Mouse (Mus musculus): ENCODE results near the gene Obsl1.

The Obsl1 gene

DNA sequence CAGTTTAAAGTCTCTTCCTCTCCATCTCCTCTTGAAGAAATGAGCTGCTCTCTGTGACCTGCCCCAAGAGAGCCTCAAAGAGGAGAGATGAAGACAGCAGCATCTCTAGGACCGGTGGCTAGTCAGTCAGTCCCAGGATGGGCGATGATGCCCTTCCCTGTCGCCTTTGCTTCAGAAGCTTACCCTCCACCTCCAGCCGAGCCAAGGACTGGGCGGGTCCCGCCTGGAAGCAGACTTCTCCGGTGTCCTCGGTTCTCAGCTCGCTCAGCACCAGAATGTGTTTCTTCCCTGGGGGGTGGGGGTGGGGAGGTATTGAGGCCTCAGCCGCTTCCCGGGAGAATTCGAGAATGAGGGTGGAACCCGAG lies 19.2 kb downstream of the Obsl1 start:
- DNase-seq (ENCODE audit: low read depth, low spot score), result no peak

DNA sequence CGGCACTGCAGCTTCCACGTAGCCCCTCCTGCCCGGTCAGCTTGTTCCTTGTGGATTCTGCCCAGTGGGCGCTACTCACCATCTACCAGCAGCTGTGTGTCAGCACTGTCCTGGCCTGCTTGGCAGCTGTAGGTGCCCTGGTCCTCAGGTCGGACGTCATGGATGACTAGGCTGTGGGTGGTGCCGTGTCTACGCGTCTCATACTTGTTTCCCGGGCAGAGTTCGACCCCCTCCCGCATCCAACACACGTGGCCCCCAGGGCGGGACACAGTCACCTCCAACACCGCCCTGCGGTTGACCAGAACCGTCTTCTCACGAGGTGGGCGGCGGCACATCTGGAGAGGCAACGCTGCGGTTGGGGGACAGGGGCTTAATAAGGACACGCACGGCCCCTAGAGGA lies 19.7 kb downstream of the Obsl1 start:
- no peak for DNase-seq (ENCODE audit: low read depth, low spot score)

DNA sequence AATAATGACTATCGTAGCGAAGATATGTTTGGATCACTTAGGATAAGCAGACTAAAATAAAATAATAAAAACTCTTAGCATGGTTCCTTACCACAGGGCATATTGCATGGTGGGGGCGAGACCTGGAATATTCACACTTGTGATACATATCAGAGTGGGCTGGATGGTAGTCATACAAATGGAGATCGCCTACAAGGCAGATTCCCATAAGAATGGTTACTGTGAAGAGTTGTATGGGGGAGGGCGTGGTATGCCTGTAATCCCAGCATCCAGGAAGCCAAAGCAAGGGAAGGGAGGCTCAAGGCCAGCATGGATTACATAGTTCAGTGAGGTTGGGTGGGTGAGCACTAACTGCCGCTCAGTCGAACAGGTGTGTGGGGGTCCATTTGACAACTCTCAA lies 25.5 kb downstream of the Obsl1 start:
- peak; percentile 40 for DNase-seq (ENCODE audit: low read depth, low spot score)

DNA sequence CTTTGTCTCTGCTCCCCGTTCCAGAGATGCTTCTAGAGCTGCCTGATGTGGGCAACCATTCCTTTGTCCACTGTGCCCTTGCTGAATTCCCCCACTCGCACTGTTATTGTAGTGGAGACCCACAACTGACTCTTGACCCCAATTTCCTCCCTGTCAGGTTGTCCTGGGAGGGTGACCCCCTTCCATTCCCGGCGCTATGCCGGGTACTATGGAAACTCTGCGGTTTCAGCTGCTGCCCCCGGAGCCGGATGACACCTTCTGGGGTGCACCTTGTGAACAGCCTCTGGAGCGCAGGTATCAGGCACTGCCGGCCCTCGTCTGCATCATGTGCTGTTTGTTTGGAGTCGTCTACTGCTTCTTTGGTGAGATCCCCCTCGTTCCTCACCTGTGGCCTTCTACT lies 26.2 kb downstream of the Obsl1 start:
- no peak for DNase-seq (ENCODE audit: low read depth, low spot score)

DNA sequence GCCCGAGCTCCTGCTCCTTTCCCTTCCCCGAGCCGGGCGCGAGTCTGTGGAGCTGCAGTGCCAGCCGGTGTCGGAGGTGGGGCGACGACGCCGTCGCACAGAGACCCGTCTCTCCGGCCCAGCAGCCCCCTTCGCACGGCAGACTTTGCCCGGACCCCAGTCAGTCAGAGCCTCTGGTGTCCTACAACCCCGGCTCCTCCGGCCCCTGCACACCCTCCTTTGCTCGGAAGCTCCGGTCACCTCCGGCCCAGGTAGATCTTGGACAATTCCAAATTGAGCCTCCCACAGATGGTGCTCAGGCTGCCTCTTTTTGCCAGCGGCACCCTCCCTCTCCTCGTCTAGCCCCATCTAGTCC lies 26.6 kb downstream of the Obsl1 start:
- no peak for DNase-seq (ENCODE audit: low read depth, low spot score)

DNA sequence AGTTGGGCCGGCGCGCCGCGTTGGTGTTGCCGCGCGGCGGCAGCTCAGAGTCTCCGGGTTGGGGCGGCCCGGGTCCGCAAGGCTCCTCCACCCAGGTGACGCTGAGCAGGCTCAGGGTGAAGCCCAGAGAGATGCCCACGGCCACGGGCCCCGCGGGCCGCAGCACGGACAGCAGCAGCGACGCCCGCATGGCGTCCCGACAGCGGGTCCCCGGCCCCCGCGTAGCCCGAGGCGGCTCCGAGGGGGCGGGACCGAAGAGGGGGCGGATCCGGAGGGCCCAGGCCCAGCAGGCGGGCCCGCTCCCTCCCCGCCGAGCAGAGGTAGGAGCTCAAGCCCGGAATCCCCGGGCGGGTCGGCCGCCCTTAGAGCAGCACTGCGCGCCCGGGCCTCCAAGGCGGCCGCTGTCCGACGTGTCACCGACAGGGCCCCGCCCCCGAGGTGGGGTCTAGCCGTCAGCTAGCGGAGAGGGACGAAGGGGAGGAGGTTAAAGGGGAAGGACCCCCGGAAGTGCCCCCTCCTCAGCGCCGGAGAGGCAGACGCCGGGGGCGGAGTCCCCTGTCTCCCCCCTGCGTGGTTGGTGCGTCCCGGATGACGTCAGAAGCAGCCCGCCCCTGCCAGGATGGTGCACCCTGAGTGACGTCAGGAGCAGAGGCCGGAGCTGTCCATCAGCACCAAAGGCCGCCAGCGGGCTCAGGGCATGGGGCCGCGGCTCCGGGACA lies 27.2 kb downstream of the Obsl1 start, which contains the start of the genes Chpf and Tmem198:
Gene Chpf (minus strand): TSS at position 392 of the 719 bp plus-strand sequence.
Gene Tmem198 (plus strand): TSS at position 617 of the 719 bp plus-strand sequence.
- peak; percentile 89 for DNase-seq (ENCODE audit: low read depth, low spot score)

DNA sequence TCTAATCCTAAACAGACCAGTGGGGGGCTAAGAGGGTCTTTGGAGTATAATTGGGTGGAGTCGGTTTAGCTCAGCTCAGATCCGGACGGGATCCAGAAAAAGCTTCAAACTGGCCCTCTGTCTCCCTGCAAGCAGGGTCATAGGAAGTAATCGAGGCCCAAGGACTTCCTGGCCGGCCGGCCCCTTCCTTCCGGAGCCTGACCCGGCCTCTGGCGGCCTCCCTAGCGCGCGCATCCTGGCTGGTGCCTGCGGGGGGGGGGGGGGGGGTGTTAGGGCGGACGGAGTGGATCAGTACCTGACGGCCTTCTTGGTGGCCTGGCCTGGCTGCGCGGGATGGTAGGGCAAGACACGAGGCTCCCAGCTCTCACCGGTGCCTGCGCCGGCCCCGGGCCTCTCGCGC lies 27.8 kb downstream of the Obsl1 start:
- no peak for DNase-seq (ENCODE audit: low read depth, low spot score)

DNA sequence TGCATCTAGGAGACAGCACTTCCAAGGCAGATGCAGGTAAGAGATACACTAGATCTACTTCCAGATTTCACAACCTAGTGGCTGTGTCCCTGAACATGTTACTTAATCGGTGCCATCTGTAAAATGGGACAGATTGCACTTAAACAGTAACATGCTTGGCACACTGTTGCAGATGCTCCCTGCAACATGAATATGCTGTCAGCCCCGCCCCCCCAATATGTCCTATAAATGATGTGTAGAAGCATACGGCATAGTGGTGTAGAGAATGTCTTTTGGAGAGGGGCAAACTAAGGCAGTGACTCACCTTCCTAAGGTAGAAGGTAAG lies 28.3 kb downstream of the Obsl1 start:
- DNase-seq (ENCODE audit: low read depth, low spot score), result no peak

DNA sequence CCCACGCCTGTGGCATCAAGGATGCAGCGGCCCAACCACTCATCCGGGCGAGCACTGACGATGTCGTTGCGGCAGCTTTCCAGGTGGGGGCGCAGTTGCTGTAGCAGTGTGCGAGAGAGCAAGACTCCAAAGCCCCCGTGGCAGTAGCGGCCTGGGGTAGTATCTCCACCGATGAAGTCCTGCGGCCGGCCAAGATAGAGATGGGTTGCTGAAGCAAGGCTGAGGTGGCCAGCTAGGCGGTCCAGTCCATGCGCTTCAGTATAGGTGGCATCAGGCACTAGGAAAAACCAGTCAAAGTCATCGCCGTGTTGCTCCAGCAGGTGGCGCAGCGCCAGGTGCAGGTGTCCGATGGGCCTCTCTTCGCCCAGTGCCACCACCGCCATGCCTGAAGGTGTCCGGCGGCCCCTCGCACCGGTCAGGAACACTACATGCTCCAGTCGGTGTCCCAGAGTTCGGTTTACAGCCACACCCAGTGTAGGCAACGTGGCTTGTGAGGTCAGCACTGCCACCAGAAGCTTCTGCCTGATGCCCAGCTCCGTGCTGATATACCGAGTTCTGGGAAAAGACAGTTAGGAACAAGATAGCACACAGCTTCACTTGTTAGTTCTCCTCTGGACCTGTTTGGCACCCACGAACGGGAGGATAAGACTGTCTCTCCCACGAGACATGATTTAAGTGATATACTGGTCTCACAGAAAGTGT lies 28.8 kb downstream of the Obsl1 start:
- no peak for DNase-seq (ENCODE audit: low read depth, low spot score)

DNA sequence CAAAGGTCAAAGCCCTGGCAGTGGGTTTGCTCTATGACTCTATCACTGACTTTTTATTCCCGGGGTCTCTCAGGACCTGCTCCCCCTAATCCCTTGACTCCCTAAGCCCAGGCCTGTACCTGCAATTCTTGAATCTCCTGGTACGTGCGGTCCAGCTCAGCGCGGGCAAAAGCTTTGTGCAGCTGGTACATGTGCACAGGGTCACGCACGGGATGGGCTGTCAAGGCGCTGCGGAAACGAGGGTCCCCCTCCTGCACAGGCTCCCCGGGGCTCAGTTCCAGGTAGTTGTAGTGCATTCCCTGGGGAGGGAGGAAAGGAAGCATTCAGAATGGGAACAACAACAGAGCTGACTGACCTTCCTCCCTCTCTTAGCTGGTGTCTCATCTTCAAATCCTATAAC lies 29.8 kb downstream of the Obsl1 start:
- DNase-seq (ENCODE audit: low read depth, low spot score), result no peak

DNA sequence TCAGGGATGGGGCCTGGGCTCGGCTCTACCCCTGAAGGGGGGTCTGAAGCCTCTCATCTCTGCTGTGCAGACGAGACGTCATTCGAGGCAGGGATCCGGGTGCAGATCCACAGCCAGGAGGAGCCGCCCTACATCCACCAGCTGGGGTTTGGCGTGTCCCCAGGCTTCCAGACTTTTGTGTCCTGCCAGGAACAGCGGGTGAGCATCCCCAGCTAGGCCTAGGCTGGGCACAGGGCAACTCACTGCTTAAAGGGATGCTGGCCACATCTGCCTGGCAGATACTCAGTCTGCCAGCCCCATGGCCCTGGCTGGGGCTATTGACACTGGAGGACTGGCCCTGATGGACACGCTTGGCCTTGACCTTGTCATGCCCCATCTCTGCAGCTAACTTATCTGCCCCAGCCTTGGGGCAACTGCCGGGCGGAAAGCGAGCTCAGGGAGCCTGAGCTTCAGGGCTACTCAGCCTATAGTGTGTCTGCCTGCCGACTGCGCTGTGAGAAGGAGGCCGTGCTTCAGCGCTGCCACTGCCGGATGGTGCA lies 36.9 kb downstream of the Obsl1 start:
- no peak for DNase-seq (ENCODE audit: low read depth, low spot score)

DNA sequence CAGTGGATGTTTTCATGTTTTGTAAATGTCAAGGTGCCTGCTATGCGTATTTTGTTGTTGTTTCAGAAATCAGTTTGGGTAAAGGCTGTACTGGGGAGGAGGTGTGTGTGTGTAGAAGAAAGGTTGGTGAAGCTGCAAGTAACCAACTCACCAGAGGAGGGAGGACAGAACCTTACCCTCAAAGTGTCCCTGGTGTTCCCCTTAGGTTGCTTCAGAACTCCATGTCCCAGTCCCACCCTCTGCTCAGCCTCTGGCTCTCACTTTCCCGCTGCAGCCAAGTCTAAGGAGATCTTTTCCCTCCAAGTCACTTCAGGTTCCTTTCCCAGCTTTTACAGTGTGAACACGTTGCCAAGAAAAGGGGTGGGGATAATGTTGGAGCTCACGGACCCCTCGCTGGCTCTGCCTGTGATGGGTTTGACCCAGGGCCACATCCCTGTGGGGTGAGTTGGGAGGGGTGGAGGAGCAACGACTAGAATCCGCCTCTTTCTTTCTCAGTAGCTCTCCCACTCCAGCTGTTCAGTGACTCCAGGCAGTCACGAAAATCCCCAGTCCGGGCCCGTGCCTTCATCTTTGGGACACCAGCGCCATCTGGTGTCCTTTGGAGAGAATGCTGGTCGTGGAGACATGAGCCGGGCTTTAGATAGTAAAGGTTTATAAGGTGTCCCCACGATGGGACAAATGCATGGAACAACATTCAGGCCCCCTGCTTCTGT lies 38.9 kb downstream of the Obsl1 start:
- no peak for DNase-seq (ENCODE audit: low read depth, low spot score)

DNA sequence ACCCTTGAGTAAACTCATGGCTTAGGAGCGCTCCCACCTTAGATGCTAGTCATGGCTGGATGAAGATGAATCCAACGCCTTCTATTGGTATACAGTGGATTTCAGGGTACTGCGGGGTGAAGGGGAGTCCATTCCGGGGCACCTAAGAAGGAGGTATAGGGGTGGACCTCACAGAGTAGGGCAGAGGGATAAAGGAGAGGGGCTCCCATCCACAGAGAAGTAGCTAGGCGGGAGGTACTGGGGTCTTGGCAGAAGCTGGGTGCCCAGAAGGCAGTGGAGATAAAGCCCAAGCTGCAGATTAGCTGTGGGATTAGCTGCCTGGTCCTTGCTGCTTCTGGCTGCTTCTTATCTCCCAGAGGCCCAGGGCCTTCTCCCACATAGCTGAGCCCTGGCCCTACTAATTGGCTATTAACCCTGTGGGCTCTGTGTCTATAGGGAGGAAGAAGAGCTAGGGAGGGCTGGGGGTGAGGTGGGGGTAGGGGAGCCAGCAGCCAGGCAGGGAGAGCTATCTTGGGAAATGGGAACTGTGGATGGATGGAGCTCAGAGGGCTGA lies 42.5 kb downstream of the Obsl1 start:
- DNase-seq (ENCODE audit: low read depth, low spot score), result no peak

DNA sequence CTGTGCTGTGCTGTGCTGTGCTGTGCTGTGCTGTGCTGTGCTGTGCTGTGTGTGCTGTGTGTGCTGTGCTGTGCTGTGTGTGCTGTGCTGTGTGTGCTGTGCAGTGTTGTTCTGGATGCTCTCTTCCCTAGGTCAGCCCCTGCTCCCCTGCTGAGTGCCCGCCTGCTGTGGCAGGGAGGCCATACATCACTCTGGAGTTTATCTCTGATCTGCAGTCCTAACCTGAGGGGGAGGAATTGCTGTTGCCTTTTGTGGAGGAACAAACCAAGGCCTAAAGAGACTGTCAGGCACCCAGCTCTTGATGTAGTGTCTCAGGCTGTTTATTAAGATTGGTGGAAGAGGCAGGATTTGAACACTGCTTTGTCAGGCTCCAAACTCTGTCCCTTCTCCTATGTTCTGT lies 43.6 kb downstream of the Obsl1 start:
- DNase-seq (ENCODE audit: low read depth, low spot score), result no peak

DNA sequence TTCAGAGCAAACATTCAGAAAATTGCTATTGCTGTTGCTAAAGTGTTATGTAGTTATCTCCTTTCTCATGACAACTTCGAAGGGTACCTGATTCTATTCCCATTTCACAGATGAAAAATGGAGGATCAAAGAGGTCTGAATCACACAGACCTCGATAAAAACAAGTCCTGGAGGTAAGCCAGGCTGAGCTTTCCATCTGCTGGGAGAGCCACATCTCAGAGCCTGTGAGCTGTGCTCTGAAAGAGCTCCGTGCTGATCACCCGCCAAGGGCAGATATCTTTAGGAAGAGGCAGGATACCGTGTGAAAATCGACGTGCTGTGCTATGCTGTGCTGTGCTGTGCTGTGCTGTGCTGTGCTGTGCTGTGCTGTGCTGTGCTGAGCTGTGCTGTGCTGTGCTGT lies 46.0 kb downstream of the Obsl1 start:
- no peak for DNase-seq (ENCODE audit: low read depth, low spot score)

DNA sequence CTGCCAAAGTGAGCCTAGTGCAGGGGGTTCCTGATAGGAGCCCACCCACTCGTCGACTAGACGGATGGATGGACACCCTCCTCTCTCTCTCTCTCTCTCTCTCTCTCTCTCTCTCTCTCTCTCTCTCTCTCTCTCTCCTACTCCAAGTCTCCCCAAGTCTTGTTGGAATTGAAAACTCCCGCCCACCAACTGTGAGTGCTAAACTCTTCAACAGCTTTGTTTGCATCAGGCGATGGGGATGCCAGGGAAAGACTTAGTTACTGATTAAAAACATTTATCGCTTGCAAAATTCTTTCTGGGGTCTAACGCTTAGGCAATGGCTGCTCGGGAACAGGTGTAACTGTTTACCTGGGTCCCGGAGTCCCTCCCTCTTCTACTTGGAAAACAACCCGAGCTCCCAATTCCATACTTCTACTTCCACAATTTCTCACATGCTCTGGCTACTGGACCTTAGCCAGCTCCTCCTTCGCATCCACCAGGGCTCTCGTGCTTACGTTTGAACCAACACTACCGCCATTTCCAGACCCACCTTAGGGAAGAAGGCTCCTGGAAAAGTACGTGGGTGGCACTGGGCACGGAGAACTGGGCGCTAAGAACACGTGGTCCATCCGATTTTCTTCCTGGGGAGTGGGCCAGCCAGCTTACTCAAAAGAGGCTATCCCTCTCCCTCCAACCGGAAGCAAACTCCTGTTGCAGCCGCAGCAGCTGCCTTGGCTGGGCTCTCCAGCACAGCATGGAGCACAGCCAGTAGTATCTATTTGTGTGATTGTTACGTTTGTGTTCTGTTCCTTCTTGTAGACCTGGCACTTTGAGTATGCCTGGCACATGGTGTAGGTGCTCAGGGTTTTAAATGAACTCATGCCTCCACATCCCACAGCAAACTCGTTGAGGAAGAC lies 47.2 kb downstream of the Obsl1 start:
- DNase-seq (ENCODE audit: low read depth, low spot score), result peak; percentile 86

DNA sequence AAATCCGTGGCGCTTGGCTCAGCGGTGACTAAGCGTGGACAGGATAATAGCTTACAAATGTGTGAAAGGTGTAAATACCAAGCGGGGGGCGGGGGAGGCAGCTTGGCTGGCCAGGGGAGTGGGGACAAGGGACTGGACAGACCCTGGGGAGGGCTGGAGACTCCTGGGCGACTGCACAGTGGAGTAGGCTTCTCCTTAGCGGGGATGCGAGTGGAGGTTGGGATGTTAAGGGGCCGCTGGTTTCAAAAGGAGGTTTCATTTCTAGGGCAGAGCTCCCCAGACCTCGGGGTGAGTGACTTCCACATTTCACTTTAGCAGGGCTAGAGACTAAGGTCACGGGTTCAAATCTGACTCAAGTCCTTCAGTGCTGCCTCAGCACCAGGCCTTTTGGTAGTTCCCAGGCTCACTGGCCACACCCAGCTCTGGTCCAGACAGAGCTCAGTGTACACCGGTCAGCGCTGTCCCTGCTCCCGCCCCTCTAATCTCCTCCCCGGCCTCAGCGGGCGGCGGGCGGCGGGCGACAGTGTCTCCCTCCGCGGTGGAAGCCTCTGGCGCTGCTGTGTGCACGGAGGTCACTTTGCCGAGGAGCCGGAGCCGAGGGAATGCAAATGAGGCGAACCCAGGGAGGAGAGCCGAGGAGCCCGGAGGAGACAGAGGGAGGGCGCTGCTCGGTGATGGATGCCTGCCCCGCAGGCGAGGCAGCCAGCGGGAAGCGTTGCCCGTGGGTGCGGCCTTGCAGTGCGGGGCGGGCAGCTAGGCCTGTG lies 48.0 kb downstream of the Obsl1 start:
- DNase-seq (ENCODE audit: low read depth, low spot score), result no peak

DNA sequence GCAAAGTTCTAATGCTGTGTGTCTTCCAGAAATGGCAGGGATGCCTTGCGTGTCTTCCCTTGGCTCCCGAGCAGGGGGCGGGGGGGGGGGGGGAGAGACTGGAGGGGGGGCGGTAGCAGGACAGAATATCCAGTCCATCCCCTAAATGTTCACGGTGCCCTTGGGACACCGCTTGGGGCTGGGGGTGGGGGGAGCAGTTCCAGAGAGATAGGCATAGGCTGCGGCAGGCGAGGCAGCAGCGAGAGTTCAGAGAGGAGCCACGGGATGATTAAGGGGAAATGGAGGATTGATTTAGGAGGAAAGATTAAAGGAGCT lies 48.6 kb downstream of the Obsl1 start:
- no peak for DNase-seq (ENCODE audit: low read depth, low spot score)

DNA sequence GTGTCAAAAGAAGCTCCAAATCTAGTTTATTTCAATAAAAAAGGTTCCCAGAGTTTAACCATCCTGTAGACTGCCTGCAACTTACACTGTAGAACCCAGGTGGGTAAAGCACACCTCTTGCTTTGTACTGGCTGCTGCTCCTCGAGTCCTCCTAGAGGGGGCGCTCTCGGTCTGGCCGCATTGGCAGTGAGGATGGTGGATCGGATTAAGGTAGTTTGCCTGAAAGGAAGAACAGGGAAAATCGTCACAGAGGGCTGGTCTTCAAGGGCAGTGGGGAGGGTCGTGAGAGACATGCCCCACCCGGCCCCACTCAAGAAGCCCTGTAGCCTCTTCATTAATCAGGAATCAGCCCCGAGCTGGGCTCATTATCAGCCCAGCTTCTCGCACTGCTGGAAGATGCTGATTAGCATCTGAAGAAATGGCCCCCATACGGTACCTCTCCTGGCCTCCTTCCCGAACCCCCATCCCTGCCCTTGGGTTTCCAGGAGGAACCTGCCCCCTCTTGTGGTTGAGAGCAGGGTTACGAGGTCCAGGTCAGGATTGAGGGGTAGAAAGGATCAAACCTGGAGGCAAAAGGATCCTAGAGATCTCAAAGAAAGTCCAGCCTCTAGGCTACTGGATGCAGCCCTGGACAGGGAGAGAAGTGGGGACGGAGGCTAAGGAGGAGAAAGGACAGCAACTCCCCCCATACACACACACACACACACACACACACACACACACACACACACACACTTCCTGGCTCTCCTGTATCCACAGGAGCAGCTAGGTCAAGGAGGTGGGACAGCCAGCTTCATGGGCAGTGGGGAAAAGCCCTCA lies 49.3 kb downstream of the Obsl1 start:
- no peak for DNase-seq (ENCODE audit: low read depth, low spot score)

DNA sequence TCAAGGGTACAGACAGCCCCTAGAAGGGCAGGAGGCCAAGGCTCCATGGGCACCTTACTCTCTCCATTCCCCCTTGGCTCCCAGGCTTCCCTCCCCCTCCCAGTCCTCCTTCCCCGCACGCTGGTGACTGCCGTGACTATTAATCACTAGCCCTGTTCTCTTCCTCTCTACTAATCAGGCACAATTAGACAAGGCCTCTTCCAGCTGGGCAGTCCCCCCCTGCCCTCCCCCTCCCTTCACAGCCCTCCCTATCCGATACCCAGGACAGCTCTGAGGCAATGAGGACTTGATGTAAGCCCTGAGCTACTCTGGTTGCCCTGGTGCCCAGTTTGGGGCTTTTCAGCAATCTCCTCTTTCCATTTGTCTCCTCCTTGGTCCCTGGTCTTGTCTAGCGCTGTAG lies 50.3 kb downstream of the Obsl1 start:
- DNase-seq (ENCODE audit: low read depth, low spot score), result no peak

Measured in telencephalon, adult 2 months (tissue).